Mouse (Mus musculus) hindbrain, embryonic 16.5 days (tissue): ENCODE measurements around the gene Hoxc6. TPM values are rescaled to one million over a fixed set of nuclear protein-coding genes. Genes with fewer than 3 reads are reported as not detected.
A peak's percentile ranks its signal among the peaks of the same experiment; 100 is the strongest.

ENCODE experiments used
- ATAC-seq: fragments of 200-750 bp; cut with Nextera tagmentation; 2 replicates; pipeline ENCODE4 v1.8.0; 2017; ENCODE audit warnings: moderate TSS enrichment, moderate library complexity
- H3K27ac ChIP-seq: fragments of 300-500 bp; sonication (generic); 2 replicates; pipeline ENCODE4 v1.5.1; 2014; ENCODE audit warnings: low read depth, mild to moderate bottlenecking, control low read depth, low read length, moderate library complexity
- H3K27me3 ChIP-seq: fragments of 300-500 bp; sonication (generic); replicated peaks from 2 replicates; pipeline ENCODE4 v1.6.1; 2014; ENCODE audit warnings: low read length; ENCODE audit not compliant: control insufficient read depth, insufficient read depth
- H3K36me3 ChIP-seq: fragments of 300-500 bp; sonication (generic); 2 replicates; pipeline ENCODE4 v1.6.1; 2014; ENCODE audit warnings: mild to moderate bottlenecking, low read length, moderate library complexity, mixed read lengths; ENCODE audit not compliant: control insufficient read depth, insufficient read depth
- H3K4me1 ChIP-seq: fragments of 300-500 bp; sonication (generic); 2 replicates; pipeline ENCODE4 v1.6.1; 2014; ENCODE audit warnings: low read depth, low read length; ENCODE audit not compliant: control insufficient read depth, insufficient read depth
- H3K4me2 ChIP-seq: fragments of 300-500 bp; sonication (generic); 2 replicates; pipeline ENCODE4 v1.6.1; 2014; ENCODE audit warnings: mild to moderate bottlenecking, low read length, control low read depth, moderate library complexity
- H3K4me3 ChIP-seq: fragments of 300-500 bp; sonication (generic); 2 replicates; pipeline ENCODE4 v1.5.1; 2014; ENCODE audit warnings: mild to moderate bottlenecking, low read length, control low read depth, moderate library complexity
- H3K9ac ChIP-seq: fragments of 300-500 bp; sonication (generic); 2 replicates; pipeline ENCODE4 v1.6.1; 2014; ENCODE audit warnings: low read depth, mild to moderate bottlenecking, control low read depth, low read length, moderate library complexity
- H3K9me3 ChIP-seq: fragments of 300-500 bp; sonication (generic); 2 replicates; pipeline ENCODE4 v1.6.1; 2014; ENCODE audit warnings: mild to moderate bottlenecking, low read length, moderate library complexity; ENCODE audit not compliant: control insufficient read depth
- WGBS: fragments of 180-500 bp; shearing (Covaris S2); extraction: QIAGEN DNeasy Blood & Tissue Kit; methylation state at CpG from one replicate; pipeline ENCODE4 v1.1.7; 2014; 5-methylcytosine and 5-hydroxymethylcytosine counted together
- polyA plus RNA-seq: library from polyadenylated mRNA; unstranded; fragments of >200 nt; fragmentation: Nextera tagmentation; extraction: Ambion mirVana; gene quantifications from 2 replicates; pipeline ENCODE4 v1.2.1, GENCODE M21; 2015

Hoxc6 gene
- polyA plus RNA-seq, 1 experiment from 2014 or later, result 4.0 TPM

DNA sequence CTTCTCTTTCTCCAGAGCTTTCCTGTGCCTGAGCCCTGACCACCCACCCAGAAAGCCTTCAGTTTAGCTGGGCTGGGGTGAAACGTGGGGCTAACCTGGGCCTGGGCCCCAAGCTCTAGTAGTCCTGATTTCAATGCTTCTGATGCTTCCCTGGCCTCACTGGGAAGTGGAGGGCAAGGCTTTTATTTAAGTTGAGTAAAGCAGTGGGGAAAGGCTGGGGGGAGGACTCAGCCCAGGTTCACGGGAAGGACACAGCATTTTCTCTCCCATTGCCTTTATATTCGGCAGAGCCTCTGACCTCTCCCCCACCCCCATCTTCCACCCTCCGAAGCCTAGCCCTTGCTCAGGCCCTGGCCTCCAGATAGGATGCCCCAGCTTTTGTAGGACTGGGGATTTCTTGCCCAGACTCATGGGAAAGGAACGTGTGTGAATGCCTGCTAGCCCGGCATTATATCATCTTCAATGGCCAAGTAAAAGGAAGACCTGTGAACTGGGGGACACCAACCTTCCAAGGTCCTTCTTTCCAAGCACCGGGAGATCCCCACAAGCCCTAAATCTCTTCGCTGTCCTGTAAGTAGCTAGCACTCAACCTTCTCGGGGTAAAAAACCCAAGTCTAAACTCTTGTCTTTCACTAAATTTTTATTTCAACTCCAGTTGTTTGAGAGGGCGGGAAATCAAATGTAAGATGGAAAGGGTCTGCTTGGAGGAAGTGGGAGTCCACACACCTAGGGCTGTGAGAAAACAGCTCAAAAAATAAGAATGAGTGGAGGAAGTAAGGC lies 40.8 kb downstream of the Hoxc6 start:
- Histone ChIP-seq H3K27me3 (peaks cover 40% of the 10 kb centered on the region), H3K4me3 (peak overlapping the region; percentile 7; the same call in 1 of the 2 replicates), H3K36me3 (no peaks in the 10 kb centered on the region), H3K27ac (peak overlapping the region; percentile 11; the same call in 1 of the 2 replicates), H3K9ac (peak overlapping the region; percentile 20; the same call in 1 of the 2 replicates), H3K4me1 (no peaks in the 10 kb centered on the region), H3K4me2 (peak overlapping the region; percentile 54), H3K9me3 (no peaks in the 10 kb centered on the region)
- WGBS, result 7% methylated on average over 10 of the region's 10 CpGs
- no peak for ATAC-seq

DNA sequence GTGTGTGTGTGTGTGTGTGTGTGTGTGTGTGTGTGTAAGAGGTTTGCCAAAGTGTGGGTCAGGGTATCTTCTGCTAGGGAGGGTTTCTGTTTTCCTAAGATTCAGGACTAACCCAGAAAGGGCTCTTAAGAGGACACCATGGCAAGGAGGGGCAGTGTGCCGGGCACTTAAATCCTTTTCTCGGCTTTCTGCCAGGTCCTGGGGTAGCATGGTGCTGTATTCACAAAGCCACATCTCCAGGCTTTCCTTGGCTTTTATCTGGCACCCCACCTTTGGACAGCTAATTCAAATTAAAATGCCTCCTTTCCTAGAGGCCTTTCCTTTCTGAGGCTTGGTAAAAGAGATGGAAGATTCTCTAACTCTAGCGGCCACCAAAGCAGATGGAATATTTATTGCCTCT lies 41.6 kb downstream of the Hoxc6 start:
- Histone ChIP-seq H3K9me3 (no peaks in the 10 kb centered on the region), H3K36me3 (no peaks in the 10 kb centered on the region), H3K27me3 (peaks cover 41% of the 10 kb centered on the region), H3K27ac (peak overlapping the region; percentile 11), H3K9ac (no peak overlapping the region), H3K4me2 (peak overlapping the region; percentile 54), H3K4me1 (no peaks in the 10 kb centered on the region), H3K4me3 (peak overlapping the region; percentile 5; the same call in 1 of the 2 replicates)
- WGBS, result 14% methylated on average over 3 of the region's 3 CpGs
- ATAC-seq, result no peak

DNA sequence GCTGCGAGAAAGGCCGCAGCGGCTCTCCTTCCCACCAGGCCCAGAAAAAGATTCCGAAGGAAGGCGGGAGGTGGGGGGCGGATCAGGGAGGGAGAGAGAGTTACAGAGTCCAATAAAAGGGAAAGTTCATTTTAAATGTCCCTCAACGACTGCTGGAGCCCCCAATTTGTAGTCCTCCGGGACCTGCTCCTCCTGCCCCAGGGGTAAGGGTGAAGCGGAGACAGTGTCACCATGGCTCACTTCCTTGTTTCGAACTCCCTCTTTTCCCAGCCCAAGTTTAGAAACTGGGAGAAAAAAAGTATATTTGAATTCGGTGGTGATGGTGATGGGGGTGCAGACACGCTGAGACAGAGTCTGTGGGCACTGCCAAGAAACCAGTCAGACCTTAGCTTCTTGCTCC lies 42.5 kb downstream of the Hoxc6 start:
- peaks cover 44% of the 10 kb centered on the region for H3K27me3 ChIP-seq
- H3K9me3 ChIP-seq, result no peaks in the 10 kb centered on the region
- H3K27ac ChIP-seq, result peak overlapping the region; percentile 66
- WGBS, result 7% methylated on average over 12 of the region's 12 CpGs
- no peaks in the 10 kb centered on the region for H3K36me3 ChIP-seq
- ATAC-seq, result no peak
- H3K9ac ChIP-seq, result peak overlapping the region; percentile 49
- peak overlapping the region; percentile 20 for H3K4me3 ChIP-seq
- no peaks in the 10 kb centered on the region for H3K4me1 ChIP-seq
- peak overlapping the region; percentile 54 for H3K4me2 ChIP-seq

DNA sequence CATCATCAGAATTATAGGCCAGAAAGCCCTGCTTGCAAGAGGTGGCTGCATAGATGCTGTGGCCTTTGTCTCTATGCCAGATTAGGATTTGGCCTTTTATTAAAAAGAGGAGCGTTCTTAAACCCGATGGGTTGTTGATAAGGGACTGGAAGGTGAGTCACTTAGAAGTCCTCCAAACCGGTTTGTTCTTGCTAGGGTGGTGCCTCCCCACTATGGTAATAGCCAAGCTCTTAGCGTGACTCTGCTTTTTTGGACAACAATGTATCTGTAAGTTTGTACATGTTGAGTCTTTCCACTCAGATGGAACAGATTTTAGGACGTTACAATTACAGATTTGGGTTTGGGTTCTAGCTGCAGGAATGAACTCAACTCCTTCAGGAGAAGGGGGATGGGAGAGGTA lies 43.6 kb downstream of the Hoxc6 start:
- ATAC-seq, result no peak
- peaks cover 47% of the 10 kb centered on the region for H3K27me3 ChIP-seq
- WGBS, result 18% methylated on average over 5 of the region's 5 CpGs
- no peaks in the 10 kb centered on the region for H3K36me3 ChIP-seq
- no peaks in the 10 kb centered on the region for H3K9me3 ChIP-seq
- peak overlapping the region; percentile 54; the same call in 1 of the 2 replicates for H3K4me2 ChIP-seq
- H3K27ac ChIP-seq, result peak overlapping the region; percentile 66; the same call in 1 of the 2 replicates
- H3K4me3 ChIP-seq, result no peak overlapping the region
- no peak overlapping the region for H3K9ac ChIP-seq
- H3K4me1 ChIP-seq, result no peaks in the 10 kb centered on the region

DNA sequence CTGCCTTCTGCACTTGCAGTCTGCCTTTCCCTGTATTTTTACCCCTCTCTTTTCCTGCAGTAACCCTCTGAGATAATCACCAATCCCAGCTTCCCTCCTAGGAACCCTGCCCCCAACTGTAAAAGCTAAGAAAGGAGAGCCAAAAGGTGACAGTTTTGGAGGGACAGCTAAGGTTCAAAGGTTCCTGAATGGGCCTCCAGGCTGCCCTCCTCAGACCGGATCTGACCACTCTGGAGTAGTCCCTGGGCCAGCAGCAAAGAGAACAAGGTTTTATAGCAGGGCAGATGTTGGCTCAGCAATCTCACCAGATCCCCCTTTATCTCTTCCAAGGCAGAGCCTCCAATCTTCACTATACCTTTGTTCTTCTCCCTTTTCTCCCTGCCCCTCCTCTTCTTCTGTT lies 44.2 kb downstream of the Hoxc6 start:
- no peaks in the 10 kb centered on the region for H3K9me3 ChIP-seq
- H3K36me3 ChIP-seq, result no peaks in the 10 kb centered on the region
- no peak overlapping the region for H3K4me3 ChIP-seq
- ATAC-seq, result no peak
- H3K4me2 ChIP-seq, result no peak overlapping the region
- H3K4me1 ChIP-seq, result no peaks in the 10 kb centered on the region
- H3K27ac ChIP-seq, result no peak overlapping the region
- 12% methylated on average over 1 of the region's 1 CpGs for WGBS
- H3K9ac ChIP-seq, result no peak overlapping the region
- peaks cover 49% of the 10 kb centered on the region for H3K27me3 ChIP-seq

DNA sequence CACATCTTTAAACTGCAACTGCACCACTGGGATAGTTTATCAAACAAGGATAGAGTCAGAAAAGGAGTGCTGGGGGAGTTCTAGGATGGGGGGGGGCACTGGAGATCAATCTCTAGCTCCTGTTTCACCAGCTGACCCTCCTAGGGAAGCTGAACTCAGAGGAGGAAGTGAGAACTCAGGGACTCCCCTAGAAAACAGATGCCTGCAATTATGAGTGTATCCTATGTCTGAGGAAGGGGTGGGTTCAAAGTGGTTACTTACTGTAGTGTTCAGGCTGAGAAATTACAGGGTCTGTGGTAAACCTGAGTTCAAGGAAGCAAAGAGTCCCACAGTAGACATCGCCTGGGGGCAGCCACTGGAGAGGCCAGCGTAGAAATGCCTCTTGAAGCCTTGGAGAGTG lies 53.6 kb downstream of the Hoxc6 start:
- no peaks in the 10 kb centered on the region for H3K36me3 ChIP-seq
- WGBS, result 91% methylated on average over 2 of the region's 2 CpGs
- no peak for ATAC-seq
- peaks cover 25% of the 10 kb centered on the region for H3K27me3 ChIP-seq
- H3K4me1 ChIP-seq, result no peaks in the 10 kb centered on the region
- no peak overlapping the region for H3K4me2 ChIP-seq
- no peak overlapping the region for H3K4me3 ChIP-seq
- H3K27ac ChIP-seq, result no peak overlapping the region
- no peaks in the 10 kb centered on the region for H3K9me3 ChIP-seq
- H3K9ac ChIP-seq, result no peak overlapping the region

DNA sequence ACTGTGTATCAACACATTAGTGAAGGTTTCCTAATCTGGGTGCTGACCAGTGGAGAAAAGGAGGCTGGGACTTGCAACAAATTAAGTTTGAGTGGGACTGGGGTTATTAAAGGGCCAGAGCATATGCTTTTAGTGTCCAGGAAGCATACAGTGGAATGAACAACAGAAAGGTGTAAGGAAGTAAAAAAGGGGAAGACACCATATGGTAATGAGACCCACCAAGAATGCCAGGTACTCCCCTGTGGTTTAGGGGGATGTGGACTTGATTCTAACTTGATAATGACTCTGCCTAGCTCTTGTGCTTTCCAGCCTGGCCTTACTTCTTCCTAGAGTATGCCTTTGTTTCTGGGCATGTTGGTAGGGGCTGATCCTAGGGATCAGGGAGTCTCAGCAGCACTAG lies 55.2 kb downstream of the Hoxc6 start:
- Histone ChIP-seq H3K9me3 (no peaks in the 10 kb centered on the region), H3K4me3 (no peak overlapping the region), H3K9ac (no peak overlapping the region), H3K27me3 (peaks cover 29% of the 10 kb centered on the region), H3K4me2 (no peak overlapping the region), H3K4me1 (no peaks in the 10 kb centered on the region), H3K36me3 (no peaks in the 10 kb centered on the region), H3K27ac (no peak overlapping the region)
- no peak for ATAC-seq

DNA sequence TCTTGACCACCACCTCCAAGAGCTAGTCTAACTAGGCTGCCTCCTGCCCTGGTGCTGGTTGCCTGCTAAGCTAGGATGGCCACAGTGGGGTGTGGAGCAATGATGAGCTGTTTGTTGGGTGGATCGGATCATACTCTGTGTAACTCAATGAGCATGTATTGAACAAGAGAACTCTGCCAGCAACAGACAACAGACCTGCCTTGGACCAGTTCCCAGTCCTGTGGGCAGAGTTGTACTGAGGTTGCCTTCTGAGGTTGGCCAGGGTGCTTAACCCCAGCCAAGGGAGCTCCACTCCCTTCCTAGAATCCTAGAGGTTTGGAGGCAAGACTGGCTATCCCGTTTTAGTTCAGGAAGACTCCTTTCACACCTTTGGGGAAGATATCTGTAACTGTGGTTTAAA lies 58.3 kb downstream of the Hoxc6 start:
- H3K27me3 ChIP-seq, result peaks cover 32% of the 10 kb centered on the region
- no peak overlapping the region for H3K9ac ChIP-seq
- H3K4me1 ChIP-seq, result peaks cover 4% of the 10 kb centered on the region; the same call in 1 of the 2 replicates
- H3K4me2 ChIP-seq, result peak overlapping the region; percentile 37
- peak overlapping the region; percentile 14 for H3K27ac ChIP-seq
- no peaks in the 10 kb centered on the region for H3K36me3 ChIP-seq
- 29% methylated on average over 2 of the region's 2 CpGs for WGBS
- no peak for ATAC-seq
- H3K9me3 ChIP-seq, result no peaks in the 10 kb centered on the region
- no peak overlapping the region for H3K4me3 ChIP-seq

DNA sequence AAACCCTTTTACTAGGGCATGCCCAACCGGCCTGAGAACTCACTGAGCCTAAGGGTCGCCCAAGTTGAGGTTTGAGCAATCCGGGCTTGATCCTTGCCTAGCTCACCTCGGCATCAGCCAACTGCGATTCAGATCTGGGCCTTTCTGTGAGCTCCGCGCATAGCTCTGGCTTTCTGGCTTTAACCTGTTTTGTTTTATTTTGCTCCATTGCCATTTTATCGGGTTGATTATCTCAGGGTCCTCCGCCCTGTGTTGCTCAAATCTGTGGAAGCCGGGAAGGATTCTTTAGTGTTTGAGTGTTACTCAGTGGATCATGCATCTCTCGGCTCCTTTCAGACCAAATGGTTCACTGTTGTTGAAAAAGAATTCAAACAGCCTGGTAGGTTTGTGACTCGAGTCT lies 60.7 kb downstream of the Hoxc6 start:
- H3K9me3 ChIP-seq, result no peaks in the 10 kb centered on the region
- peak overlapping the region; percentile 45 for H3K4me2 ChIP-seq
- H3K27me3 ChIP-seq, result peaks cover 45% of the 10 kb centered on the region
- H3K9ac ChIP-seq, result peak overlapping the region; percentile 52
- 6% methylated on average over 12 of the region's 12 CpGs for WGBS
- H3K36me3 ChIP-seq, result no peaks in the 10 kb centered on the region
- ATAC-seq, result no peak
- H3K4me3 ChIP-seq, result peak overlapping the region; percentile 29
- peaks cover 4% of the 10 kb centered on the region; the same call in 1 of the 2 replicates for H3K4me1 ChIP-seq
- peak overlapping the region; percentile 68 for H3K27ac ChIP-seq
